Mouse (Mus musculus): ENCODE measurements at regions not wholly inside any gene's neighbourhood (a gene's known extent, or its start where the extent isn't known, plus 50 kb on each side); places are given as distances from the start of the nearest gene placed in this dataset.

DNA sequence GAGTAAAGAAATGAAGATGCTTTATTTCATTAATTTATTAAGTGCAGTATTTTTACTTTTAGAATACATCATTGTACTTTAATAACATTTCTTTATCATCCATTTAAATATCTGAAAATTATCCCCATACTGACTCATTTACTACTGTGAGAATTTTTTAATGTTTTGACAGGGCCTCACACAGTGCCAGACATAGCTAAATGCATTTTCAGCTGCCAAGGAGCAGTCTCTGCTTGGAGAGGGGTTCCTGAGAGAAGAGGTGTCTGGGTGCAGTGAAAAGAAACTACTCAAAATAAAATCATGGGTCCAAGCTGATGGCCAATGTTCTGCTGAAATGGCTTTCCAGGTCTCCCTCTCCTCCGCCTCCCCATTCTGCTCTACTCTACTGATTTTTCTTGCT, 1116.3 kb upstream of the Ppp6c start:
- H3K9me3 ChIP-seq (ENCODE audit: low read length) = no peaks in the 10 kb centered on the region
- no peaks in the 10 kb centered on the region for H3K27me3 ChIP-seq (ENCODE audit: insufficient read depth, low read length)
- no peak overlapping the region for H3K4me3 ChIP-seq (replicated peaks; ENCODE audit: low read length)
- H3K36me3 ChIP-seq (ENCODE audit: insufficient read depth, low read length) = no peaks in the 10 kb centered on the region
- TF ChIP-seq POU5F1 (IDR thresholded peaks at IDR 0.05; ENCODE audit: borderline replicate concordance, low read length) (no peak), NANOG (IDR thresholded peaks at IDR 0.05; ENCODE audit: borderline replicate concordance, low read length) (no peak), CTCF (conservative IDR thresholded peaks at IDR 0.05; ENCODE audit: low read length) (no peak)
- no peaks in the 10 kb centered on the region for H3K4me1 ChIP-seq (replicated peaks; ENCODE audit: low read depth, low read length)

DNA sequence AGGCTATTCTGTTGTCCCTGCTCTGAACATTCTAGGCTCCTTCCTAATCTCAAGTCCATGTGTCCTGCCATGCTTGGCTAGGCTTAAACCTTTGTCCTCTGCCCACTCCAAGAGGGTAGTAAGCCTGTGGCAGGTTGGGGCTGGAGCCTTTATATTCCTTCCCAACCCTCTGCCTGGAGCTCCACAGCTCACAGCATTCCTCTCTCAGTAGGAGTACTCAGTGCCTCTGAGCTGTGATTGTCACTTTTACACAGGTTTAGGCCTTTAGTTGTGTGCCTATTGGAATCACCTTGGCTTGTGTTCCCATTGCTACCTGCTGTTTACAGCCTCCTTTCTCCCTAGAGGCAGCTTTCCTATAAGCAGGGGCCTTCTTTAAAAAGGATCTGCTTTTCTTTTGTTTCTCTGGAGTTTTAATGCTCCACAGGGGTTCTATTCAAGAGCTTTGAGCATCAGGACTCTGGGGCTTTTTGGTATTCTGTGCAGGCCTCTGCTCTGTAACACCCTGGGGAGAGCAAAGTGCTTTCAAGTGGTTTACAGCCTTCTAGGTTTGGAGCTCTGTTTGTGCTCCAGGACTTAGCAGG, 1106.1 kb upstream of the Ppp6c start:
- H3K4me3 ChIP-seq (replicated peaks; ENCODE audit: low read length) = no peak overlapping the region
- no peaks in the 10 kb centered on the region for H3K36me3 ChIP-seq (ENCODE audit: insufficient read depth, low read length)
- TF ChIP-seq POU5F1 (IDR thresholded peaks at IDR 0.05; ENCODE audit: borderline replicate concordance, low read length) (no peak), NANOG (IDR thresholded peaks at IDR 0.05; ENCODE audit: borderline replicate concordance, low read length) (peak; percentile 39; the same call in 1 of the 2 replicates), CTCF (conservative IDR thresholded peaks at IDR 0.05; ENCODE audit: low read length) (no peak)
- no peaks in the 10 kb centered on the region for H3K4me1 ChIP-seq (replicated peaks; ENCODE audit: low read depth, low read length)
- H3K9me3 ChIP-seq (ENCODE audit: low read length) = peaks cover 17% of the 10 kb centered on the region
- H3K27me3 ChIP-seq (ENCODE audit: insufficient read depth, low read length) = no peaks in the 10 kb centered on the region

DNA sequence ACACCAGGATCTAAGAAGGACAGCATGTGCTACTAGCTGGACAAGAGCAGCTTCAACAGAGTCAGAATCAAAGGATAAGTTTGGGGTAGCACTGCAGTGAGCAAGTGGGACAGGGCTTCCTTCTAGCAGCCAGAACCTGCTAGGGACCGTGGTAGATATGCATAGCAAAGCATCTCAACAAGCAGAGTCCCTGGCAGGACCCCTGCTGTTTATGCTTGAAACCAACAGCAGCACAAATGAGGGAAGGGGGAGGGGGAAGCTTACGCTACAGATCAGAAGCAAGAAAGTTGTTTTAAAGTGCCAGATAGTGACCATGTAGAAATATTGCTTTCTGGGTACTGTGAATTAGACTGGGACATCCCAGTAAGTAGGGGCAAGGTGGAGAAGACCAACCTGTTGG, 1095.3 kb upstream of the Ppp6c start:
- no peaks in the 10 kb centered on the region for H3K36me3 ChIP-seq (ENCODE audit: insufficient read depth, low read length)
- no peak overlapping the region for H3K4me3 ChIP-seq (replicated peaks; ENCODE audit: low read length)
- TF ChIP-seq CTCF (conservative IDR thresholded peaks at IDR 0.05; ENCODE audit: low read length) = no peak
- no peak for TF ChIP-seq POU5F1 (IDR thresholded peaks at IDR 0.05; ENCODE audit: borderline replicate concordance, low read length)
- no peak for TF ChIP-seq NANOG (IDR thresholded peaks at IDR 0.05; ENCODE audit: borderline replicate concordance, low read length)
- no peaks in the 10 kb centered on the region for H3K27me3 ChIP-seq (ENCODE audit: insufficient read depth, low read length)
- H3K9me3 ChIP-seq (ENCODE audit: low read length) = no peaks in the 10 kb centered on the region
- no peaks in the 10 kb centered on the region for H3K4me1 ChIP-seq (replicated peaks; ENCODE audit: low read depth, low read length)

DNA sequence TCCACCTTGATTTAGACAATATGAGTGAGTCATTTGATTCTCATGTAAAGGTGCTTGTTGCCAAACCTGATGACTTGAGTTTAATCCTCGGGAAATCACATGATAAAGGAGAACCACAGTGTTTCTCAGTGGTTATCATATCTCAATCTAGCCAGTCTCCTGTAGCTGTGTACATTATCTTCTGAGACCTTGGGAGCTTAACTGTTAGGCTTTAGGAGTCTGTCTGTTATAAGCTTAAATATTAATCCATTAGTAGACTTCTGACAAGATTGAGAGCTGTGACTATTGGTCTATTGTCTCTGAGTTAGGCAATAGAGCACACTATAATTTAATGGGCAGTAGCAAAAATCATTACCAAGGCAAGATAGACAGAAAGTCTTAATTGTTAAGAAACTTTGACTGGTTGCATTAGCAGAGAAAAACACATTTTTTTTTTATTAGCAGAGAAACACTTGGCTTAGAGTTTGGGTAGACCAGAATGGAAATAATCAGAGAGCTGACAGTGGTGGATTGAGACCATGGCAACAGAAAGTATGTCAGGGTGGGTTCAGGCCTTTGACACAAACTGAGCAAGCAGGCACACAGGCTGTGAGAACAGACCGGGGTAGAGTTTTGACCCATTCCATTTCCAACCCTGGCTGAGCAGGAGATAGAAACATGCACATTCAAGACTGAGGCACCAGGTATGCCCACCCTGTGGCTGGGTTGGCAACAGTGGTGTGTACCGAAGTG, 1094.6 kb upstream of the Ppp6c start:
- H3K9me3 ChIP-seq (ENCODE audit: low read length) = no peaks in the 10 kb centered on the region
- no peak overlapping the region for H3K4me3 ChIP-seq (replicated peaks; ENCODE audit: low read length)
- H3K4me1 ChIP-seq (replicated peaks; ENCODE audit: low read depth, low read length) = no peaks in the 10 kb centered on the region
- H3K36me3 ChIP-seq (ENCODE audit: insufficient read depth, low read length) = no peaks in the 10 kb centered on the region
- no peak for TF ChIP-seq POU5F1 (IDR thresholded peaks at IDR 0.05; ENCODE audit: borderline replicate concordance, low read length)
- TF ChIP-seq CTCF (conservative IDR thresholded peaks at IDR 0.05; ENCODE audit: low read length) = no peak
- no peak for TF ChIP-seq NANOG (IDR thresholded peaks at IDR 0.05; ENCODE audit: borderline replicate concordance, low read length)
- H3K27me3 ChIP-seq (ENCODE audit: insufficient read depth, low read length) = no peaks in the 10 kb centered on the region
